Mouse (Mus musculus): ENCODE data around the gene Olfr155.

The Olfr155 gene

DNA sequence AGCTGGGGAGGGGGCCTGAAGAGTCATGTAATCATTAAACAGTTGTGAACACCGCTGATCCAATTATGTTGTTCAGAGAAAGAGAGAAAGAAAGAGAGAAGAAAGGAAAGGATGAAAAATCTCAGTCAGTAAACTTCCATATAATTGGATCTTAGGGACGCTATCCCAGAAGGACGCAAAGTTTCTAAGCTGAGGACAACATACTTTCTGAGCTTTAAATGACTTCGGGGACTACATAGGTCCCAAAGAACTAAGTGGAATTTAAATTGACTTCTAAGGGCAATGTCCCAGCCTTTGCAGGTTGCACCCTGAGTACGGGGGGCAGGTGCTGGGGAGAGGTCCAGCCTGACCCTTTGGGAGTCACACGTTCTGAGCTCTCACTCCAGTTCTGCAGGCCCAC lies at the start of gene Olfr155:
Gene Olfr155, plus strand, starts transcription at position 301 of the 400 bp plus-strand sequence.
- no peak for DNase-seq (ENCODE audit: low spot score)

DNA sequence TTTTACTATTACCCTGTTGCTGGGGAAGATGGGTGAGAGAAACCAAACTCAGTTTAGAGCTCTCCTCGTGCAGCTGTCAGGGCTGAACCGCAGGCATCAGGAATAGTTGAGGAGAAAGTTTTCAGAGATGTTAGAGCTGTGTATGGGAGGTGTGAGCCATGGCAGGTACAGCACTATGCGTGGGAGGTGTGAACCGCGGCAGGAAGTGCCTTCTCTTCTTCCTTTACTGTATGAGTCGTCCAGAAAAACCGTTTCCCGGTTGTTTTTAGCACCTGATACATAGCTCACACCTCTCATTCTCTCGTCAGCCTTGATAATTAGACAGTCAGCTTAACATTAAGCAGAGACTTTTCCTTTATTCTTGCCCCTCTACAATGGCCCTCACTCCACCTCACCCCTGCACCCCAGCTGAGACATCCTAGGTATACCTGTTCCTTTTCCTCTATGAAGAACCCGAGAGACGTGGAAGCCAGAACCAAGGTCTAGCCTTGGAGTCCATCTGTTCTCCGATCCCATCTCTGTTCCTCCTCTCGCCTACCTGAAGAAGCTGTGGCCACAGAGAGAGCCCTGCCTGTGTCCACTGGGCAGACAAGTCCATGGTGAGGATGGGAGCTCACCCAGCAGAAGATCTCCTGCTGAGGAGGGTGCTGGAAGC lies 28.3 kb upstream of the Olfr155 start:
- DNase-seq (ENCODE audit: low spot score) = no peak

DNA sequence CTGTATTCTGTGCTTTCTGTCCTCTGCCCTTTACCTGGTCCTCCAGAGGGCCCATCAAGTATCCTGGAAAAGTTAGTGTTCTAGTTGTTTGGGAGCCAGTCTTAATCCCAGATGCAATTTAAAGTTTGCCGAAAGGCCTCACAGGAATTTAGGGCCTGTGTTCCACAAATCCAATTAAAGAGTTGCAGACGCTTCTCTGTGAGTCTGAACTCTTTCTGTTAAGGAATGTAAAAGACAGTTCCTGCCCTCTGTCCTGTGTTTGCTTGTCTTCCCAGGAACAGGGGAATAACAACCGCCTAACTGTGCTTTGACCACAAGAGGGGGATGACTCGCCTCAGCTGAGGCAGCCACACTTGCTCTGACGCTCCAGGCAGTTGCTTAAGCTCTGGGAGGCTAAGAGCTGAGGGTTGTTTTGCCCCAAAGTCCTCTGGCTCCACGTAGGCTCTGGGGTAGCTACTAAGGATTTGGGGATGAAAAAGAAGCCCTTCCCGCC lies 27.5 kb upstream of the Olfr155 start, which contains the start of gene Olfr156:
Gene Olfr156, minus strand, starts transcription at position 51 of the 493 bp plus-strand sequence.
- peak; percentile 60 for DNase-seq (ENCODE audit: low spot score)

DNA sequence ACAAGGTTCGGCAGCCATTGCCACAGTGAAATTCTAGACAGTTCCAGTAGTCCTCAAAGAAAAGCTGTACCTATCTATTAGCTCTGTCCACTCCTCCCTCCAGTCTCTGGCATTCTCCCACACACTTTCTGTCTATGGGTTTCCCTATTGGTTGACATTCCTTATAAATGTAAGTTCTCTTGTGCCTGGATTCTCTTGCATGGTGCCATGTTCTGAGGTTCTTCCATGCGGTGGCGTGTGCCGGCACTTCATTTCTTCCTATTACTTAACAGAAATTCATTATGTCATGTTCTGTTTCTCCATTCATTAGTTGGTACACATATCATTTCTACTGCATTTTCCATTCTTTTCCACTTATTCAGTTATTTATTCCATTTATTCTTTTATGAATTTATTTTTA lies 22.6 kb upstream of the Olfr155 start:
- DNase-seq (ENCODE audit: low spot score) = no peak

DNA sequence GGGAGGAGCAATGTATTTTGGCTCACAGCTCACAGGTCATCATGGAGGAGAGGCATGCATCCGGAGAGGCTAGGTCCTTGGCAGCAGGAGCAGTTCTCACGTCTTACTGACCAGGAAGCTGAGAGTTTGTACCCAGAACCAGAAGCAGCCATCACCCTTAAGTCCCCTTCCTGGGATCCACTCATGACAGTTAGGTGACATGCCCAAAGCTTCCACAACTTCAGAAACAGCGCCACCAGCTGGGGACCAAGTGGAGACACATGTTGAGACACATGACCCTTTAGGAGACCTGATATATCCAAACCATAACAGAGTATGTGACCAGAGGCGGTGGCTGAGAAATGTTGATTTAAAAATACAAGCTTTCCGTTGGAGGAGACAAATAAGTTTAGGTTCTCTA lies 19.3 kb upstream of the Olfr155 start:
- DNase-seq (ENCODE audit: low spot score) = no peak

DNA sequence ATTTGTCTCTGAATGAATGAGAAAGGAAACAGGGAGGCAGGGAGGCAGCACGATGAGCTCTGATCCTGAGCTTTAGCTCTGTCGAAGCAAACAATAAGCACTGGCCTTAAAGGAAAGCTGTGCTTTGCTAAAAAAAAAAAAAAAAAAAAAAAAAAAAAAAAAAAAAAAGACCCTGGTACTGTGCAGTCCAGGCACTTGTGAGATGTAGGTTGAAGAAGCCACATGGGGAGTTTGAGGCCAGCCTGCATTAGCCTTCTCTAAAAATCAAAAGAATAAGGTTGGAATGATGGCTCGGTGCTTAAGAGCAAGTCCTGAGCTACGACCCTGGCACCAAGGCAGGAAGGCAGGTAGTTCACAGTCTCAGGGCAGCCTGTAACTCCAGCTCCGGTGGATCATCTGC lies 17.6 kb upstream of the Olfr155 start:
- no peak for DNase-seq (ENCODE audit: low spot score)

DNA sequence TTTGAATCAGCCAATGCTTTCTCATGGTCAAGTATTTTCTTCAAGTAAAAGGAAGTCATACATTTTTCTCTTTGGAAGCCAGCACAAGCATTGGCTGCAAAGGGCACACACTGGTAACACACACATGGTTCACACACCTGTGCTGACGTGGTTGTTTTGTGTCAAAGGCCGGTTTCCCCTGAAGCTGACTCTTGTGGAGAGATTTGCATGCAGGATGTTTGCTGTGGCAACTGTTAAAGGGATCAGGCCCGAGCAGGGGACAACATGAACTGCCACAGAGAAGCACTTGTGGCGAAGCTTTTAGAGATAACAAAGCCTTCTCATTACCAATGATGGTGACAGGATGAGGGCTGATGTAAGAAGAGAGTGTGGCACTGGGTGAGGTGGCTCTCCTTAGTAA lies 16.6 kb upstream of the Olfr155 start:
- no peak for DNase-seq (ENCODE audit: low spot score)

DNA sequence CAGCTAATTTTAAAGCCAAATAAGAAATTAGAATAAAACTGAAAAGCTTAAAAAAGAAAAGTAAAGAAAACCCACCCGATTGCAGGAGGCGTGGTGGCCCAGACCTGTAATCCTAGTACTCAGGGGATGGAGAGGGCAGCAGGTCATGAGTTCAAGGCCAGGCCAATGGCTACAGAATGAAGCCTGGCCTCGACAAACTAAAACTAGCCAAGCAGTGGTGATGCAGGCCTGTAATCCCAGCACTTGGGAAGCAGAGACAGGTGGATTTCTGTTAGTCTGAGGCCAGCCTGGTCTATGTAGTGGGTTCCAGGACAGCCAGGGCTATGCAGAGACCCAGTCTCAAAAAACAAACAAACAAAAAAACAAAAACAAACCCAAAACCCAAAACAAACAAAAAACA lies 13.0 kb upstream of the Olfr155 start:
- DNase-seq (ENCODE audit: low spot score) = no peak

DNA sequence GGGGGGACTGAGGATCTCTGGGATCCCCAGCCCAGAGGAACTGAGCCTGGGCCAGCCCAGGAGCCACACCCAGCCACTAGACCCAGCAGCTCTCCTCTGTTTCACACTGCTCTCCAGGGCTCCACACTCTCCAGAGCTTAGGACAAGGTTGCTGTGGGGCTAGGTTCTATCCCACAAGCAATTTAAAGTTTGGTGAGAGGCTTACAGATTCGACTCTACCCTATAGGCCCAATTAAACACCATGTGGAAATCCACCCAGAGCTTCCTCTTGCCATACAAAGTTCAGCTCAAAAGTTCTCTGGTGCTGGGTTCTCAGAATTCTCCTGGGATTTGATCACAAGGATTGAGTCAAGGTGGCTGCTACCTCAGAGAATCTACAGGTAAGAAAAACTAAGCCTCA lies 11.3 kb upstream of the Olfr155 start, which contains the start of gene Olfr157:
Gene Olfr157, minus strand, starts transcription at position 101 of the 400 bp plus-strand sequence.
- DNase-seq (ENCODE audit: low spot score) = no peak

DNA sequence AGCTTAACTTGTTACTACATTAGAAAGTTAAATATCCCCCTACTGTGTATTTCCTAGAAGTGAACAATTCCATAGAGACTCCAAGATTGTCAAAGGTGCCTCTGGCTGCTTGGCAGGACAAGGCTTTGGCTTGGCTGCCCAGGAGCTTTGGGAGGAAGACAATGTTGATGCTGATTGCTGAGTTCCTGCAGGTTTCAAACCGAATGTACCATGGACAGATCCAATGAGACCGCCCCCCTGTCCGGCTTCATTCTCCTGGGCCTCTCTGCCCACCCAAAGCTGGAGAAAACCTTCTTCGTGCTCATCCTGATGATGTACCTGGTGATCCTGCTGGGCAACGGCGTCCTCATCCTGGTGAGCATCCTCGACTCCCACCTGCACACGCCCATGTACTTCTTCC lies 2.7 kb downstream of the Olfr155 start:
- no peak for DNase-seq (ENCODE audit: low spot score)

DNA sequence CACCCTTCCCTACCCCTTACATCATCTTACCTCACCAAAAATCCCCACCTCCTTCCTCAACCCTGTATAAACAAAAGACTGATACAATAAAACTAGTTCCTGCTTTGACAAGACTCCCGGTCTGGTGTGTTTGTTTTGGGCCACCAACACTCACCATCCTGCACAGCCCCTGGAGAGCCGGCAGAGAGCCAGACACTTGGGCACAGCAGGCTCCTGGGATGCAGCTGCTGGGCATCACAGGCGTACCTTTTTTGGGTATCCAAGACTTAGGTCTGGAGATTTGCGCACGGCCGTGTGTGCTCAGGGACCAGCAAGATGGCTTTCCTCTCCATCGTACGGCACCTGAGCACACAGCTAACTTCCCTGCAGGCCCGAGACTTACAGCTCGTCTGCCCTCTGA lies 8.5 kb downstream of the Olfr155 start:
- no peak for DNase-seq (ENCODE audit: low spot score)

DNA sequence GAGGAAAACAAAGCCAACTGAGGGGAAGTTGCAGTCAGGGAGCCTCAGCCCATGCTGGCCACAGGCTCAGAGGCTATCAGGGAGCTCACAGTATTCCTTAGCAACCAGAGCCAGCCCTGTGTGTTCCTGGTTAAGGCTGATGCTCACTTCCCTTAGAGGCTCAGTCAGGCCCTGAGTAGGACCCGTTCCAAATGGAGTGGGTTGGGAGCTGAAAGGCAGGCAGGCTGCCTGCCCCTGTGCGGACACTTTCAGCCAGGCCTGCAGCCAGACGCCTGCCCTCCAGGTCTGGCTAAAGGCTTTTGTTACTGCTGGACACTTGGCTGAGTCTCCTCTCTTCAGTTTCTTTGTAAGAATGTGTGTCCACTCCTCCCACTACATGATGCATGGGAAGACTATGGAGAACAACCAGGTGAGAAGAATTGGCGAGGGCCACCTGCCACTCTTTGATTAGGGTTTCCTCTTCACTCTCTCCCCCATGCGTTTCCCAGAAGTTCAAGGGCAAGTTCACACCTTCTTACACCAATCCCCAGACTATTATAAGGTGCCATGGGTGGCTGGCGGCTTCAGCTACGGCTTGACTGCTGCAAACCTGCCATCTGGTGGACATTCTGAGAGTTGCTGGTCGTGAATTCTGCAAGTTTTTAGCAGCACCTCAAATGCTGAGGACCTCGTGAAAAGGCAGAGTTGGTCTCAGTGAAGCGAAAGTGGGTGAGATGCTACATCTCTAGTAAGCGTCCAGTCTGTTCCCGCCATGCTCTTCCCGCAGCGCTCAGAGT lies 9.6 kb downstream of the Olfr155 start:
- peak; percentile 74 for DNase-seq (ENCODE audit: low spot score)

DNA sequence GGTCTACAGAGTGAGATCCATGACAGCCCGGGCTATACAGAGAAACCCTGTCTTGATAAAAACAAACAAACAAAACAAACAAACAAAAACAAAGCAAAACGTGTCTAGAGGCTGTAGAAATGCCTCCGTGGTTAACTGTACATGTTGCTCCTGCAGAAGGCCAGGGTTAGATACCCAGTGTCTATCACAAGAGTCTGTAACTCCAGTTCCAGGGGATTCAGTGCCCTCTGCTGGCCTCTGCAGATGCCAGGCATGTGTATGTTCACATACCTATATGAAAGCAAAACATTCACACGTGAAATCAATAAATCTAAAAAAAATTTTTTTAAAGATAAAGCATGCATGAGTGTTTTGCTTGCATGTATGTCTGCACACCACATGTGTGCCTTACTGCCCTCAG lies 11.9 kb downstream of the Olfr155 start:
- no peak for DNase-seq (ENCODE audit: low spot score)

DNA sequence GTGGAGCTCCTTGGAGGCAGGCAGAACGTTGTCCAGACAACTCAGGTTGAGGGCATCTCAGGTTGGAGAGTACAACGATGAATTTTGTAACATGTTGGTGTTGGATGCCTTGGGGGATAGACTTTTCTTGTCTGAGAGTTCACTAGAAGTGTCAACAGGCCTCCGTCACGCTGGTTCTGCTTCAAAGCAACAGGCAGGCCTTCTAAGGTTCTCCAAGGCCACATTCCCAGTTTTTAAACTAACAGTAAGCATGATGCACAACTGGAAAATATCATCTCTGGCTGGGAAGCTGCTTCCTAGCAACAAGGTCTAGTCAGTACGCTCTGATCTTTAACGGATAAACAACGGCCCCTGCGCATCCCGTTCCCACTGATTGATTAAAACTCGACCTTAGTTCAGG lies 18.5 kb downstream of the Olfr155 start:
- DNase-seq (ENCODE audit: low spot score) = no peak

DNA sequence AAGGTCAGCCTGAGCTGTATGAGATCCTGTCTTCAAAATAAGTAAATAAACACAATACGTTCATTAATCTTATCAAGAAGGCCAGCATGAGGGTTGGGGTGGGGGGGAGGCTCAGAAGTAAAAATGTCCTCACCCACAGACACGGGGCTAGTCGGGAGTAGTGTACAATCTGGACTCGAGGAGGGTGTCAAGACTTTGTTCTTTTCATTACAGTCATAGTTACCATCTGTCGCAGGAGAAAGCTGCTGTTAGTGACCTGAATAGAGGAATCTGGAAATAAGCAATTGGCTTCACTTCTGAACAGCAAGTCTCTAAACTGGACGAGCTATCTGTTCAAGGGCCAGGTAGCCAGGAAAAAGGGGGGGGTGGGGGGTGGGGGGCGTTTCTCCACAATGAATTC lies 23.1 kb downstream of the Olfr155 start:
- no peak for DNase-seq (ENCODE audit: low spot score)

DNA sequence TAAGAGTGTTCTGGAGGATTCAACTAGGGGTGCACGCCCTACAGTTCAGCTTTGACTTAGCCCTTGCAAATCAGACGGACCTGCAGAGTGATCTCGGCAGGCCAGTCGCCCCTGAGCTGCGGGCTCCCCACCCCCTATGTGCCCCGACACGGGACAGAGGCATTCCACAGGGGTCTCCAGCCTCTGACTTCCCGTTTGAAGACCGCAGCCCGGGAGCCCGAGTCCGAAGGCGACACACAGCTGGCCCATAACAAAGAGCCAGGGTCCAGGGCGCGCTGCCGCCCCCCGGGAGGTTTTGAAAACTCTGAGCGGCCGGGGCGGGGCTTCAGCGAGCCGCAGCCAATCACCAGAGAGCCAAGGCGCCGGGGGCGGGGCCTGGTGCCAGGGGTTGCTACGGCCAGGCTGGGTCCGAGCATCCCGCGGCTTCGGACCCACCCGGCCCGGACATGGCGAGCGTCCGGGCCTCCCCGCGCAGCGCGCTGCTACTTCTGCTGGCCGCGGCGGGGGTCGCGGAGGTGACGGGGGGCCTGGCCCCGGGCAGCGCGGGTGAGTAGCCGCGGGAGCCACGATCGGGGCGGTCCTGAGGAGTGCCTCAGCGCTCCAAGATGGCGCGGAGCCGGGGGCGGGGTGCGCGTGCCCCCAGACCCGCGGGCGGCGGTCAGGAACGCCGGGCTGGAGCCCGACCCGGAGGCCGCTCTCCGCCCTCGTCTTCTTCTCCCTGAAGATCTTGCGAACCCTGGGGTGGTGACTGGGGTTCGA lies 24.0 kb downstream of the Olfr155 start, which contains the start of gene Reck:
Gene Reck, plus strand, starts transcription at position 371 of the 759 bp plus-strand sequence.
- DNase-seq (ENCODE audit: low spot score) = peak; percentile 59

DNA sequence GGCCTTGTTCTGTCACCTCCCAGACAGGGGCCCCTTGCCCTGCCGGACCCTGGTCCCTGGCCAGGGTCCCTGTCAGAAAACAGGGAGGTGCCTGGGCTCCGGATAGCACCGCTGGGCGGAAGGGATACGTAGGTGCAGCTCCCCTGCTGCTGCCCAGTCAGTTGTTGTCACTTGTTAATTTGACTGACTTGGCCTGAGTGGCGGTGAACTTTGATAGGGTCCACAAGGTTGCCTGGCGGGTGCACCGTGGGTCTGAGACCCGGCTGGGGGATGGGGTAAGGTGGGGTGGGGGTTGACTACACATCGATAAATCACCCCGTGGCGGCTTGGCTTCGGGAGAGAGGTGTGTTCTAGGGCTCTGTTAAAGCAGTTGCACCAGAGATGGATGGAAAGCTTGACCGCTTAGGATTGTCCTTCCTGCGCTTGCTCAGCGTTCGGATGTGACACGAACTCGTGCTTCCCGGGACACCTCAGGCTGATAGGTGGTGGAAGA lies 24.6 kb downstream of the Olfr155 start:
- DNase-seq (ENCODE audit: low spot score) = peak; percentile 8

DNA sequence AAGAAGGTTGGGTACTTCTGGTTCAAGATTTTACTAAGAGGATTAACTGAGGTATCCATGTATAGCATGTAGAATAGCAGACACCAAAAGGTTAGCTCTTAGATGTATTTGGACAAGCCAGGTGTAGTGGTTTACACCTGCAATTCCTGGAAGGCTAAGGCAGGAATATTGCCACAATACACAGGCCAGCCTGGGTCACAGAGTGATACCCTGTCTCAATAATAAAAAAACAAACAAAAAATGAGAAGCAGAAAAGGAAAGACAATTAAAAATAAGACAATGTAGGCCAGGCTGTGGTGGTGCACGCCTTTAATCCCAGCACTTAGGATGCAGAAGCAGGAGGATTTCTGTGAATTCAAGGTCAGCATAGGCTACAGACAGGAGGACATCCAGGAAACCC lies 25.9 kb downstream of the Olfr155 start:
- no peak for DNase-seq (ENCODE audit: low spot score)

DNA sequence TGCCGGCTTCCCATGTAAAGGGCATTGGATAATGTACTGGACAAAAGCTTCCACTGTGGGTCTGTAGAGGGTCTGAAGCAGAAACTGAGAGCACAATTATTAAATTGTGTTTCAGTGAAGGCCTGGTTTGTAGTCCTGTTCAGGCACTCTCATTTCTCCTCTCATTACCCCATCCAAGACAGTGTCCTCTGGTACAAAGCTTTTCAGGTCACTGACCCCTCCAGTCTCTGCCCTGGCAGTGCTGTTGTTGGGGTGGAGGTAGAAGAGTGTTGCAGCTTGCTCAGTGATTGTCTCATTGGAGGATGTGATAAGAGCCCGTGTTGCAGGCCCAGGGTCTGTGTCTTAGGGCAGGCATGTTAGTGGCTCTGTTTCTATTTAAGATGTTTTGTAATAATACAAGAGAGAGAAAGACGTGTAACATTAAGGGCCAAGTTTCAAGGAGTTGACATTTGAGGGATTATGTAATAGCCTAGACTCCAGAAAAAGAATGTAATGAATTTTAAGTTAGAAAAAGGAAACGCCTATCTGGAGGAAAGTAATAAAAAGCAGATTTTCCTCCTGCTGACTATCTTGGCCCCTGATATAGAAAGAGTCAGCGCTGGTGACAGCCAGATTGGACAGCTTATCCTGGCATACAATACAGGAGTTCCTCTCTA lies 26.9 kb downstream of the Olfr155 start:
- DNase-seq (ENCODE audit: low spot score) = peak; percentile 26

DNA sequence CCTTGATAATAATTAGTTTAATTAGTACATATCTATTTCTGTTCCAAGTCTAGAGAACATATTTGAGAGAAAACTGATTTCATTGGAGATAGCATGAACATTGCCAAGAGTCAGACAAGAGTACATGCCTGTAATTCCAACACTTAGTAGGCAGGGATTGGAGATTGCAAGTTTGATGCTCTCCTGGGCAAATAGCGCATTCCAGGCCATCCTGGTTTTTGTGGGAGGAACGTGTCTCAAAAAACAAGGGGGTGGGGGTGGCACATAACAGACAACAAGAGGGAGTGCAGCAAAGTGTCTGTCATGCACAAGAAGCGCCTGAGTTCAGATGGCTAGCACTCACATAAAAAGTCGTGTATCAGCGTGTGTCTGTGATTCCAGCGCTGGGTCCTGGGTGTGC lies 28.2 kb downstream of the Olfr155 start:
- no peak for DNase-seq (ENCODE audit: low spot score)

DNA sequence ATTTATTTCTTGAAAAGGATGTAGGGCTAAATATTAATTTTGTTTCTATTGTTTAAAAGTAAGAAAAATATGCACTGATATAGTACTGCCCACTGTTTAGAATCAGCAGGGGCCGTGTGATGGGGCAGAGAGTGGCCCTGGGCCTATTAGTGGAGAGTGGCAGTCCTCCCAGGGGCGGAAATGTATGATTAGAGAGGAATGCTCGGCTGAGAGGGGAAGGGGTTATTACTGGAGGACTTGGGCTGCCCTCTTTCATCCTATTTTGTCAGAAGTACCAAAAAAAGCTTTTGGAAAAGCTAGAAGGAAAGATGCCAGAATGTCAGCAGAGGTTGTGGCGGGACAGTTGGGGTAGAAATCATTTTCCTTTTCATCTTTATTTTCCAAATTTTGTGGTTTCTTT lies 32.8 kb downstream of the Olfr155 start:
- no peak for DNase-seq (ENCODE audit: low spot score)

DNA sequence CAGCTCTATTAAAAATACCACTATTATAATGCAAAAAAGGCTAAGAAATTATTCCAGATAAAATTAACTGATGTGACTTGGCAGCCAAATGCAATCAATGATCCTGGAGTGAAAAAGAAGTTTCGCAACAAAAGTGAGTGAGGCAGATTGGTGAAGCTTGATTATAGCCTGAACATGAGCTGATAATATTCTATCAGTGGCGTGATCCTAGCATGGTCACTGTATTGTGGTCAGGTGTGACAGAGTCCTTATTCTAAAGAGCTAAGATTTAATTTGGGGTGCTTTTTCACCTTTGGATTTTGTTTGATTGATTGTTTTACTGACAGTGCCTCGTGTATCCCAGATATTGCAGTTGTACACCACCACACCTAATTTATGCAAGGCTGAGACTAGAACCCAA lies 39.9 kb downstream of the Olfr155 start:
- DNase-seq (ENCODE audit: low spot score) = no peak
